Mouse (Mus musculus) liver, embryonic 14.5 days (tissue): ENCODE measurements at regions not wholly inside any gene's neighbourhood (a gene's known extent, or its start where the extent isn't known, plus 50 kb on each side); places are given as distances from the start of the nearest gene placed in this dataset.

Experiments used
- CTCF ChIP-seq: IDR thresholded peaks from 2 replicates; pipeline ENCODE4 v1.5.1; 2016; ENCODE audit warnings: antibody characterized with exemption, low read depth, control low read depth
- EP300 ChIP-seq: IDR thresholded peaks from 2 replicates; pipeline ENCODE4 v1.6.1; 2016; ENCODE audit warnings: antibody characterized with exemption, low read depth

DNA sequence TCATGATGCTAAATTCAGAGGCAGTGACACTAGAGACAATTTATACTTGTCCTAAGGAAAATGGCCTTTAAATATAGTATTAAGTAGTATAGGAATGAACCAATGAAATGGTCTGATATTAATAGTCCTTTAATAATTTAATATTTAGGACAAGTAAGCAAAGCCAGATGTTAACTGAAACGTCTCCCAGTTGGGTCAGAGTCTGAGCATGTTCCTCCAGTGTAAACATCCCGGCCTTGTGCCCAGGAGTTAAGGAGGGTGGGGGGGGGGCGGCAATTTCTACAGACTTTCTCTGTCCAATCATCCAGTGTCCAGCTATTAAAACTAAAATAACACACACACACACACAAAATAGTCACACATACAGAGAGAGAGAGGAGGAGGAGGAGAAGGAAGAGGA is 374.1 kb upstream of the Nt5c1b start:
- TF ChIP-seq CTCF (no peak), EP300 (no peak)
